Mouse (Mus musculus) embryonic fibroblast, embryonic 13.5 days (primary cell): ENCODE results near the gene Lrch1.

Experiments used
- CTCF ChIP-seq: IDR thresholded peaks from 2 replicates; pipeline ENCODE4 v1.5.1; 2011; ENCODE audit warnings: mild to moderate bottlenecking, control low read depth, low read length, moderate library complexity, borderline replicate concordance; ENCODE audit not compliant: insufficient read depth
- POLR2A ChIP-seq: IDR thresholded peaks from 2 replicates; pipeline ENCODE4 v1.6.1; 2011; ENCODE audit warnings: low read depth, mild to moderate bottlenecking, control low read depth, low read length, moderate library complexity

DNA sequence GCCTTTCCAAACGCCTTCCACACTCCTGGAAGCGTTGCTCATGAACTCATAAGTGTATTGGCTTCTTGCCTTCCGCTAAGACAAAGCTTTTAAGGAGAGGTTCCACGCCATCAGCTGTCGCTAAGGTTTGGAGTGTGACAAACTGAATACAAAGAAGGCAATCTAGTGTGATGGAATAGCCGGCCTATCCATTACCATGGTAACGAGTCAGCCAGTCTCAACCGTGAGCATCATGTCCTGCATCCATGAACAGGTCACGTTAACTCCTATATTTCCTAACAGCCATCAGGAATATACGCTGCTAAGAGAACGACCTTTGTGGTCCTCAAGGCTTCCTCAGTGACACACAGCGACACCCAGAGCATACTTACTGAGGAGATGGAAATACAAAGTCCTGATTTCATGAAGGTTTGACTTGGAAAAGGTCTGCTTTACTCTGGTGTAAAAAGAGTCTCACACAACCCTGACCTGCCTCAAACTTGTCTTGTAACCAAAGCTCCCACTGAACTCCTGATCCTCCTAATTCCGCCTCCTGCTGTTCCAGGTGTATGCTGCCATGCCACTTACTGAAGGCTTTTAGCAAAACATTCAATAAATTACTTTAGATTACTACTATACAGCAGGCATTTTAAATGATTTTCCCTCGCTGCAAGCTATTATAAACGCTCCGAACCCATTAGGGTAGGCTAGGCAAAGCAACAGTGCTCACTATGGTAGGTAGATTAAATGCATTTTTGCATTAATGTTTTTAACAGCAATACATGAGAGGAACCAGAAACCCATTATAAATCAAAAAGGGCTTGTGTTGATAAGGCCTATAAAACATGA is 149.4 kb downstream of the Lrch1 start:
- TF ChIP-seq CTCF (no peak), POLR2A (no peak)
